Mouse (Mus musculus): ENCODE data around the gene Phactr4.

Gene Phactr4

GRCm38 (mm10) chr4:132411322-132412094 is 10.8 kb downstream of the Phactr4 start:
- no peak for DNase-seq (ENCODE audit: low spot score)

GRCm38 (mm10) chr4:132409587-132410229 is 12.6 kb downstream of the Phactr4 start:
- DNase-seq (ENCODE audit: low spot score): no peak

GRCm38 (mm10) chr4:132406393-132407189 is 15.7 kb downstream of the Phactr4 start:
- no peak for DNase-seq (ENCODE audit: low spot score)

- DNase-seq (ENCODE audit: low spot score): no peak
These were observed 17.7 kb downstream of the Phactr4 start for GRCm38 (mm10) chr4:132404588-132404987.

- DNase-seq (ENCODE audit: low spot score): no peak
These were observed 19.1 kb downstream of the Phactr4 start for GRCm38 (mm10) chr4:132403063-132403660.

GRCm38 (mm10) chr4:132401016-132401415 is 21.3 kb downstream of the Phactr4 start:
- no peak for DNase-seq (ENCODE audit: low spot score)

- DNase-seq (ENCODE audit: low spot score): no peak
These were observed 23.4 kb downstream of the Phactr4 start for GRCm38 (mm10) chr4:132398863-132399262.

GRCm38 (mm10) chr4:132398045-132398774 is 24.1 kb downstream of the Phactr4 start:
- peak; percentile 47 for DNase-seq (ENCODE audit: low spot score)

- no peak for DNase-seq (ENCODE audit: low spot score)
These were observed 25.2 kb downstream of the Phactr4 start for GRCm38 (mm10) chr4:132397120-132397519.

GRCm38 (mm10) chr4:132396251-132396650 is 26.0 kb downstream of the Phactr4 start:
- DNase-seq (ENCODE audit: low spot score): no peak

- DNase-seq (ENCODE audit: low spot score): no peak
These were observed 31.1 kb downstream of the Phactr4 start for GRCm38 (mm10) chr4:132391063-132391740.

GRCm38 (mm10) chr4:132389302-132389701 is 33.0 kb downstream of the Phactr4 start:
- no peak for DNase-seq (ENCODE audit: low spot score)

GRCm38 (mm10) chr4:132387617-132388016 is 34.7 kb downstream of the Phactr4 start:
- no peak for DNase-seq (ENCODE audit: low spot score)

GRCm38 (mm10) chr4:132386846-132387245 is 35.4 kb downstream of the Phactr4 start:
- DNase-seq (ENCODE audit: low spot score): no peak

GRCm38 (mm10) chr4:132385771-132386410 is 36.4 kb downstream of the Phactr4 start:
- no peak for DNase-seq (ENCODE audit: low spot score)

GRCm38 (mm10) chr4:132383455-132383854 is 38.8 kb downstream of the Phactr4 start:
- DNase-seq (ENCODE audit: low spot score): no peak

GRCm38 (mm10) chr4:132382296-132382695 is 40.0 kb downstream of the Phactr4 start:
- DNase-seq (ENCODE audit: low spot score): no peak

GRCm38 (mm10) chr4:132380965-132381616 is 41.2 kb downstream of the Phactr4 start:
- DNase-seq (ENCODE audit: low spot score): no peak

GRCm38 (mm10) chr4:132373820-132374219 is 48.5 kb downstream of the Phactr4 start:
- no peak for DNase-seq (ENCODE audit: low spot score)
